Mouse (Mus musculus) thymus, postnatal 36 days (tissue): Measurements from ENCODE around the gene Mtf2.
"Not testable (repeated sequence)": the region's sequence is repeated elsewhere in the genome, so short reads cannot be mapped to it uniquely, and the experiment has no call there.

Experiments
- DNase-seq, 2 experiments: peaks; one replicate each; pipeline ENCODE4 v3.0.0; 2022; ENCODE audit warnings: mixed read lengths in 2 of 2

Mtf2 gene

DNA sequence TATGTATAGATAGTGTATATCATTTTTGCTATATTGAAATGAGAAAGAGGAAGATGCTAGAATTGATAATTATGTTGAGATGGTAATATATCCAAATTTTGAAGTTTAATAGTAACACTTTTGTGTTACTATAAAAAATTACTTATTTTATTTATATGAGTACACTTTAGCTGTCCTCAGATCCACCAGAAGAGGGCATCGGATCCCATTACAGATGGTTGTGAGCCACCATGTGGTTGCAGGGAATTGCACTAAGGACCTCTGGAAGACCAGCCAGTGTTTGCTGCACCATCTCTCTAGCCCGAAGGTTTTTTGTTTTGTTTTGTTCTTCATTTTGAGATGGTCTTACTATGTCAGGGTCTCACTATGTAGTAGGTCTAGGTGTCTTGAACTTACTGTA is 20.0 kb downstream of the Mtf2 start:
- no peak for DNase-seq

DNA sequence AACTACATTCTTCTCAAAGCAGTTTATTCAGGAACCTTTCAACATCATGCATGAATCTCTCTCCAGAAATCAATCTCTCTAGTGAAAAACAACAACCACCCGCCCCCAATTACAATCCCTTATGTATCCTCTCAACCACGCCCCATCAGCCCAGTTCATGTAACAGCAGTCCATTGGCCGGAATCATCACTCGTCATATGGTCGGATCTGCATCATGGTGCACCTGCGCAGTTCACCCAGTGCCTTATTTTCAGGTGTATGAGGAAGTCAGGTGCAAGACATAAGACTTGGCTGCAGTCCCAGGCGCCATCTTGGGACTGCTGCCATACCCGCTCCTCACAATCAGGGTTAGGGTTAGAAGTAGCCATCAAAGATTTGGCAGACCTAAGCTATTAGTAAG is 27.3 kb downstream of the Mtf2 start:
- DNase-seq: not testable (repeated sequence)

DNA sequence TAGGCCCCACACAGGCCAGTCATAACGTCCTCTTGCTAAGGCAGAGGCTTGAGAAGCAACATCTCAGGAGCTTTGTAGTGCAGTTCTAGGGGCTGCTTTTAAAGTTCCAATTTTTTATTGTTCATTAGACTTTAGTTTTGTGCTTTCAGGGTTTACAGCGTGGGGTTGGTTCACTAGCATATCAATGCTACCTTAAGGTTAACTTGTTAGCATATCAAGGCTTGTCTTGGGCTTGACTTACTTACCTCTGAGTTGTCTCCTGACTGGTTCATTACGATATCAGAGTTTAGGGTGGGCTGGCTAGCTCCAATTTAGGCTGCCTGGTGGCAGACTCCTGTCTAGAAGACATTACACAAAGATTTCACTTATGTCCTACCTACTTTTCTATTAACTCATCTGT is 32.2 kb downstream of the Mtf2 start:
- DNase-seq: no peak

DNA sequence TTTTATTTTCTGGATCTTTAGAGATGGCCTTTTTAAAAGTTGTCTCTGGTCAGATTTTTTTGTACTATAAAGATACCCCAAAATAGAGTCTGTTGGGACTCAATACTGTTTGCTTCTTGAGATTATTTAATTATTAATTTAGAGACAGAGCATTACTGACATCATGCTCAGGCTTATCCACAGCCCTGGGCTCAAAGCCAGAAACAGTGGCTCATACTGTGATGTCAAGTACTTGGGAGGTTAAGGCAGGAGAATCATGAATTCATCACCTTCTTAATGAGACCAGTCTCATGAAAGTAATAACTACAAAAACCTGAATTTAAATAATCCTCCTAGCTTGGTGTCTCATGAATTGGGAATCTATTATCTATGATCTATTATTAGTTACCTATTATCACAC is 34.7 kb downstream of the Mtf2 start:
- no peak for DNase-seq

DNA sequence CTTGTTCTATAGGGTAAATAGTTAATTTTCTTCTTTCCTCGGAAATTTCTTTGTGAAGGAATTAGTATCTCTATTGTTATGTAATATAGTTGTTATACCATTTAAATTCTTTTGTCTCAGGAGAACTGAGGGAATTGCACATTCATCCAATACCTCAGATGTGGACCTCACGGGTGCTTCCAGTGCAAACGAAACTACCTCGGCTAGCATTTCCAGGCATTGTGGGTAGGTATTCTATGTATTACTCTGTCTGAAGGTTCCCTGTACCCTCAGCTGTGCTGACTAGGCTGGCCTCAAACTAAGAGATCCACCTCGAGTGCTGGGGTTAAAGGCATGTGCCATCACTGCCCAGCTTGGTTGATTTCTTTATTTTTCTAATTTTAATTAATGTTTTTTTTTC is 38.8 kb downstream of the Mtf2 start:
- DNase-seq: no peak

DNA sequence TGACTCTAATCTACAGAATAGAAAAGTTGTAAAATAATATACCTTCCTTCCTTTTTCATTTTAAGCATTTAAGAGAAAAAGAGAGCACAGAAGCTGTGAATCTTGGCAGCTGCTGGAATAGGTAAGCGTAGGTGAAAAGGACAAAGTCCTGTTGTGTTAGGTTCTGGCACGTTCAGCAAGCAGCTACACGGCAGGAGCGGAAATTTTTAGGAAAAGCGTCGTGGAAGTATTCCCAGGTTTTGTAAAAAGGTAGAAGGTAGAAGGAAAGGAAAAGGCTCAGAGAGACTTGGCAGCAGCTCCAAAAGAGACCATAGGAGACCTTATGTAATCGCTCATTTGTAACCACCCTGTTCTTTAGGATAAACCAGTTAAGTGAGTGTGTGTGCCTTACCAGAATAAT is 43.9 kb downstream of the Mtf2 start:
- no peak for DNase-seq

DNA sequence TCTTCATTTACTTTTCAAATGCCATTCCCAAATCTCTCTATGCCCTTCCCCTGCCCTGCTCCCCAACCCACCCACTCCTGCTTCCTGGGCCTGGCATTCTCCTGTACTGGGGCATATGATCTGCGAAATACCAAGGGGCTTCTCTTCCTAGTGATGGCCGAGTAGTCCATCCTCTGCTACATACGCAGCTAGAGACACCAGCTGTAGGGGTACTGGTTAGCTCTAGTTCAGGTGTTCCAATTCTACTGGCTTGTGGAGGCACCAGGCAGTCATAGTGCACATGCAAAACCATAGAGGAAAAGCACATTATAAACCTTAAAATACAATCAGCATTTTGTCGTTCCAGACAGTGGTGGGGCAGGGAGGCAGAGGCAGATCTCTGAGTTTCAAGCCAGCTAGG is 52.2 kb downstream of the Mtf2 start:
- DNase-seq: no peak

DNA sequence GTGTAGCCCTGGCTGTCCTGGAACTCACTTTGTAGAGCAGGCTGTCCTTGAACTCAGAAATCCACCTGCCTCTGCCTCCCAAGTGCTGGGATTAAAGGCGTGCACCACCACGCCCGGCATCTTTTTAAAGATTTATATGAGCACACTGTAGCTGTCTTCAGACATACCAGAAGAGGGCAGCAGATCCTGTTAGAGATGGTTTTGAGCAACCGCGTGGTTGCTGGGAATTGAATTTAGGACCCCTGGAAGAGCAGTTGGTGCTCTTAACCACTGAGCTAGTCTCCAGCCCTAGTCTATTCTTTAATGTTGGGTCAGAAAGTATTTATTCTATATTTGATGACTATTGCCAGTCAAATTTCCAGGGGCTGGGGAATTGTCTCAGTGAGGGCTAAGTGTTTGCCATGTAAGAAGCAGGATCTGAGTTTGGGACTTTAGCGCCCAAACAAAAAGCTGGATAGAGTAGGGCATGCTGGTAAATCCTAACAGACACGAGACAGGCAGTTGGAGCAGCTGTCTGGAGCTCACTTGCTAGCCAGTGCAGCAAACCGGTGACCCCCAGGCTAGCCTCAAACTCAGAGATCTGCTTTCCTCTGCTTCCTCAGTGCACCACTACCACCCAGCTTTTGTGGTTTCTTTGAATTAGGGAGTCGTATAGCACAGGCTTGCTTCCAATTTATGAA is 54.9 kb downstream of the Mtf2 start:
- no peak for DNase-seq

DNA sequence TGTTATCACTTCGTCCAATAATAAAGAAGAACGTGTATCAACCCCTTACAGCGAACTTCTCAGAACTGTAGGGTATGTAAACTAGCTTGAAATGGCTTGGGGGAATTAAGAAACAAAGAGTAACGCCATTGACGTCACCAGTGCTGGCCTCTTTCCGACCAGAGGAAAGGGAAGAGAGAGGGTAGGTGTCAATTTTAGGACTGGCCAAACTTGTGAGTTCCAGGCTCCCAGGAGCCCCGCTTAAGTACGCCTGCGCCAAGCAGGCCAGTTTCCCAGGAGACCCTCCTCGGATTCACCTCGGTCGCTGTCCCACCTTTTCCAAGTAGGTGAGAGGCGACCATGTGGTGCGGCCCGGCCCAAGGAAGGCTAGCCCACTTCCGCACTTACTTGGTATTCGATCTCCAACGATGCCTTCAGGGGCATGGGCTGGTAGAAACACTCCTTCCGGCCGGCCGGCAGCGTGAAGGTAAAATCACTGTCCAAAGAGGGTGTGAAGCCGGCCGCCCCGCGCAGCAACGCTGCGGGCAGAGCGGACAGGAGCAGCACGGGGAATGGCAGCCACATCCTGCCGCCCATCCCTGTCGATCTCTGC is 66.5 kb downstream of the Mtf2 start:
- DNase-seq: no peak

DNA sequence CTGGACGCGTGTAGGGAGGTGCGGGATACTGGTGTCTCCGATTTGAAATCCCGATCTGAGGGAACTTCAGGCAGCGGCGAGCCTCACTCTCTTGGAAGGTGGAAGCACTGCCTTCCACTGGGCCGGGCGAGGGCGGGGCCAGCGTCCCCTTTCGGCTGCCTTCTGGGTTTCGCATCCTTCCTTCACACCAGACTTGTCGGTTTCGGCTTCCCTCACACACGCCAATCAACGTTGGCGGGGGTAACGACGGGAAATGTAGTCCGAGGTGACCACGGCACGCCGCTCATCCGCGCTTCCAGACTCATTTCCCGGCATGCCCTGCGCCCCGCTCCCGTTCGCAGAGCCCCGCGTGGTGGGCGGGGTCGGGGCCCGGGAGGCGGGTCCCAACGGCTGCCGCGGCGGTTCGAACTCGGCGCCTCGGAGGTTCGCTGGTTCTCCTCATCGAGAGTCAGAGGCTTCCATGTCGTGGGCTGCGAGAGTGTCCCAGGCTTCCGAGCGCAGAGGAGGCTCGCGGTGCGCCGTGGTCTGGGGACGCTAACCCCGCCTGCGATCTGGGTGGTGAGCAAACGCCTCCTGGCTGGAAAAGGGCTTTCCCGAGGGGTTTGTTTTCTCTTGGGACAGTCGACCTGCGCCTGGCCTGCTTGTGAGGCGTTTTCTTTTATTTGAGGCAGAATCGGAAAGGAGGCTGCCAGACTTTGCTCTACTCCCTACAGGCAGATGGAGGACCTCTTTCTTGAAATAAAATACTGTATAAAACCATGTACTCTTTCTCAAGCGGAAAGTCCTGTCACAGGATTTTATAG is 67.2 kb downstream of the Mtf2 start, which contains the start of the genes Tmed5 and Ccdc18:
Gene Tmed5 (minus strand): TSS at position 180 of the 803 bp plus-strand sequence.
Gene Ccdc18 (plus strand): TSS at position 435 of the 803 bp plus-strand sequence.
- DNase-seq: peak; percentile 97 to 98

DNA sequence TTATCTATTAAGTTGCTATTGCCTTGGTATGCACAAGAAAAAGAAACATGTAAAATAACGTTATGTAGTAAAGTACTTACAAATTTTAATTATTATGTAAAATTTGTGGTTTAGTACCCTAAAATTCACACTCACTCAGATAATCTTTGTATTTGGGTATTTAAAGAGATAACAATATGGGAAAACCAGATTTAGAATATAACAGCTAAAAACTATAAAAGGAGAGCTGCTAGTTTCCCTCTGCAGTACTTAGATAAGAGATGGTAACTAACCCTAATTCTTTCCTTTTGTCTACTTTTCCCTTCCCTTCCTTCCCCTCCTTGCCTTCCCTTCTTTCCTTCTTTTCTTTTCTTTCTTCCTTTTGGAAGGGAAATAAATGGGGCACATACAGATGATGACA is 87.1 kb downstream of the Mtf2 start:
- DNase-seq: no peak
